8 mouse cellular contexts compared by ENCODE assay signal in the genomic region with DNA sequence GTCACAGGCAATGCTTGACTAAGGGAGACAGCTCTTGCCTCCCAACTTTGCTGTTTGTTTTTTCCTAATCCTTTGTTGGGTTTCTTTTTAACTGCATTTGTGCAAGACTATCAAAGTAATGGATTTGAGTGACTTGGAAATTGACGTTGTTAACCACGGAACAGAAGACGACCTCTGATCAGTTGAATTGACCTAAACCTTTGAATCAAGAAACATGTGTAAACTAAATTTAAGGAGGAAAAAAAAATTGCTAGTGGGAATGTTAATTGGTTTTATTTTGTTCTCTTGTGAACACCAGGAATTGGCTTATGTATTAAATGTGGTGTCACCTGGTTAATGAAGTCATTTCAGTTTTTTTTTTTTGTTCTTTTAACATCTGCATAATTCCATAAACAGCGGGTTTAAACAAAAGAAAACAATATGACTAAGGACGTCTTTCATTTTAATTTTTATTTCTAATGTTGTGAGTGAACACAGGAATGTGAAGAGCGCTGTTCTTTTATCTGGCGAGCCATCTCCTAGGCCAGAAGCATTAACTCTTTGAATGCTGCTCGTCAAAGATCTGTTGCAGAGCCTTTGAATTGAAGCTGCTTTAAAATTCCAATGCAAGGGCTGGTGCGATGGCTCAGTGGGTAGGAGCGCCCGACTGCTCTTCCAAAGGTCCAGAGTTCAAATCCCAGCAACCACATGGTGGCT. TPM values are rescaled to one million over a fixed set of nuclear protein-coding genes. Genes with fewer than 3 reads are reported as not detected.
A peak's percentile ranks its signal among the peaks of the same experiment; 100 is the strongest.
DNase-seq lines count a peak whose midpoint lies in the region; ATAC-seq and TF ChIP-seq lines count a peak whose summit lies in the region.

No protein-coding gene starts in this region.

- peak overlapping the region; percentile 98 for H3K9ac ChIP-seq in heart, embryonic 13.5 days
- H3K9ac ChIP-seq in ES-E14 (ENCODE audit: insufficient read depth, low read depth, low read length, poor library complexity, severe bottlenecking) = peak overlapping the region; percentile 43; the same call in 1 of the 2 replicates
- peak overlapping the region; percentile 99 for H3K9ac ChIP-seq in heart, embryonic 16.5 days (ENCODE audit: low read length)
- peak overlapping the region; percentile 98 for H3K9ac ChIP-seq in midbrain, embryonic 12.5 days (replicated peaks)

- ATAC-seq in heart, embryonic 13.5 days (ENCODE audit: extremely low read depth, insufficient number of reproducible peaks, low FRiP score, low TSS enrichment) = no peak
- no peak for ATAC-seq in heart, embryonic 16.5 days (replicated peaks; ENCODE audit: extremely low read depth, insufficient read depth, low FRiP score)
- no peak for ATAC-seq in midbrain, embryonic 12.5 days (ENCODE audit: low FRiP score, low read depth)

- H3K4me3 ChIP-seq in heart, embryonic 13.5 days = peak overlapping the region; percentile 85
- peak overlapping the region; percentile 83 to 96 for H3K4me3 ChIP-seq in ES-E14 (ENCODE audit: insufficient read depth in 1 of 2, low read depth in 1 of 2, low read length in 2 of 2, poor library complexity in 1 of 2, severe bottlenecking in 1 of 2)
- peak overlapping the region; percentile 93 for H3K4me3 ChIP-seq in heart, embryonic 16.5 days (ENCODE audit: low read length)
- peak overlapping the region; percentile 97 for H3K4me3 ChIP-seq in midbrain, embryonic 12.5 days

- peak overlapping the region; percentile 75 for H3K4me2 ChIP-seq in heart, embryonic 13.5 days
- peak overlapping the region; percentile 91 for H3K4me2 ChIP-seq in heart, embryonic 16.5 days (ENCODE audit: low read depth, low read length)
- H3K4me2 ChIP-seq in midbrain, embryonic 12.5 days (replicated peaks) = peak overlapping the region; percentile 72

- WGBS in heart, embryonic 13.5 days = 31% methylated on average over 11 of the region's 11 CpGs
- 19% methylated on average over 11 of the region's 11 CpGs for WGBS in heart, embryonic 16.5 days
- 8% methylated on average over 11 of the region's 11 CpGs for WGBS in midbrain, embryonic 12.5 days

- in situ Hi-C loops in ES-E14 (cut with MboI; ENCODE audit: low sequenced_read_pairs in 2 of 2, unreplicated experiment in 2 of 2) = no loop called here

- H3K36me3 ChIP-seq in heart, embryonic 13.5 days = no peaks in the 10 kb centered on the region
- no peaks in the 10 kb centered on the region for H3K36me3 ChIP-seq in ES-E14 (ENCODE audit: control insufficient read depth, insufficient read depth, low read length, poor library complexity, severe bottlenecking)
- no peaks in the 10 kb centered on the region for H3K36me3 ChIP-seq in heart, embryonic 16.5 days (ENCODE audit: control insufficient read depth, insufficient read depth)
- H3K36me3 ChIP-seq in midbrain, embryonic 12.5 days = no peaks in the 10 kb centered on the region

- no peak for DNase-seq in heart, postnatal 25 days (ENCODE audit: low spot score)
- DNase-seq in ES-E14 (ENCODE audit: low read depth, low spot score) = no peak
- DNase-seq in gastrocnemius, postnatal 36 days = no peak
- no peak for DNase-seq in right cerebral cortex, postnatal 4 days
- DNase-seq in T-cell, adult 2 months (ENCODE audit: low spot score) = no peak

- H3K4me1 ChIP-seq in heart, embryonic 13.5 days = peaks cover 45% of the 10 kb centered on the region
- H3K4me1 ChIP-seq in ES-E14 (ENCODE audit: control insufficient read depth in 2 of 2, insufficient read depth in 2 of 2, low read length in 2 of 2, poor library complexity in 1 of 2) = peaks cover 2 to 18% of the 10 kb centered on the region in 2 experiments
- peaks cover 28% of the 10 kb centered on the region for H3K4me1 ChIP-seq in heart, embryonic 16.5 days (ENCODE audit: control insufficient read depth, insufficient read depth, low read length)
- peaks cover 38% of the 10 kb centered on the region for H3K4me1 ChIP-seq in midbrain, embryonic 12.5 days

- intact Hi-C loops in heart, postnatal 25 days (cut with DNase I) = loop anchor here (5.0 kb wide), 4 partner anchors 40 to 310 kb away; no protein-coding TSS in a partner anchor
- intact Hi-C loops in gastrocnemius, postnatal 36 days (cut with DNase I) = loop anchor here (5.0 kb wide), 2 partner anchors 75 to 265 kb away; no protein-coding TSS in a partner anchor

- no peaks in the 10 kb centered on the region for H3K9me3 ChIP-seq in heart, embryonic 13.5 days
- no peaks in the 10 kb centered on the region for H3K9me3 ChIP-seq in ES-E14 (ENCODE audit: control insufficient read depth, insufficient read depth, low read depth, low read length)
- H3K9me3 ChIP-seq in heart, embryonic 16.5 days (replicated peaks; ENCODE audit: control insufficient read depth, low read length) = no peaks in the 10 kb centered on the region
- H3K9me3 ChIP-seq in midbrain, embryonic 12.5 days = no peaks in the 10 kb centered on the region

- peak overlapping the region; percentile 99 for H3K27ac ChIP-seq in heart, embryonic 13.5 days (replicated peaks)
- no peak overlapping the region for H3K27ac ChIP-seq in ES-E14 (ENCODE audit: insufficient read depth, low read depth, low read length, poor library complexity, severe bottlenecking)
- peak overlapping the region; percentile 99 for H3K27ac ChIP-seq in heart, embryonic 16.5 days (ENCODE audit: low read length)
- peak overlapping the region; percentile 100 for H3K27ac ChIP-seq in midbrain, embryonic 12.5 days (replicated peaks)

- no peaks in the 10 kb centered on the region for H3K27me3 ChIP-seq in heart, embryonic 13.5 days (replicated peaks)
- no peaks in the 10 kb centered on the region for H3K27me3 ChIP-seq in heart, embryonic 16.5 days (ENCODE audit: control insufficient read depth, insufficient read depth, low read length)
- no peaks in the 10 kb centered on the region for H3K27me3 ChIP-seq in midbrain, embryonic 12.5 days

TF ChIP-seq in ES-E14, 5 proteins besides CTCF, POLR2A, EP300 and RAD21:
- no peak for TF ChIP-seq ZNF384 (IDR thresholded peaks at IDR 0.05; ENCODE audit: low read depth, low read length)
- TF ChIP-seq MAFK (IDR thresholded peaks at IDR 0.05; ENCODE audit: insufficient read depth, low read depth, low read length) = no peak
- TF ChIP-seq CHD2 (IDR thresholded peaks at IDR 0.05; ENCODE audit: low read depth, low read length) = no peak
- no peak for TF ChIP-seq ZC3H11A (IDR thresholded peaks at IDR 0.05; ENCODE audit: borderline replicate concordance, low read depth, low read length)
- TF ChIP-seq HCFC1 (IDR thresholded peaks at IDR 0.05; ENCODE audit: borderline replicate concordance, insufficient read depth, low read length) = no peak

RNA-seq across cellular contexts. Expression of gene Cdk17, which starts 1.7 kb away (rescaled TPM):
- polyA plus RNA-seq in heart, embryonic 13.5 days (2015; fragmentation: Nextera tagmentation; extraction: Ambion mirVana) = 15.0 and 15.5 TPM in 2 replicates
- 10 to 100 TPM; 16.2 to 19.7 TPM for total RNA-seq in heart, postnatal 25 days (2021)
- total RNA-seq in ES-E14 (2012; rRNA removed) = 26.5 and 28.0 TPM in 2 replicates
- 14.9 and 16.7 TPM in 2 replicates for polyA plus RNA-seq in heart, embryonic 16.5 days (2015; fragmentation: Nextera tagmentation; extraction: Ambion mirVana)
- polyA plus RNA-seq in midbrain, embryonic 12.5 days (2016; fragmentation: Nextera tagmentation; extraction: Ambion mirVana) = 44.0 and 48.4 TPM in 2 replicates
- total RNA-seq in gastrocnemius, postnatal 36 days (2021) = 1 to 10 TPM; 4.5 to 7.0 TPM

Comparison
In these comparisons a context has a peak if more than half of its experiments do, and no peak if none do; other contexts are left out.
1. H3K9ac ChIP-seq: peak in every context shown above with its lines; median percentile 99 in heart, embryonic 16.5 days; 98 in heart, embryonic 13.5 days; 98 in midbrain, embryonic 12.5 days; 43 in ES-E14.